Mouse (Mus musculus): Measurements from ENCODE around the gene Unk. TPM values are rescaled to one million over a fixed set of nuclear protein-coding genes. Genes with fewer than 3 reads are reported as not detected.

Gene Unk
- polyA plus RNA-seq, 1 experiment from 2014 or later = 33.1 TPM

GRCm38 (mm10) chr11:116059691-116060025, 29.5 kb downstream of the Unk start:
- no peak for ATAC-seq (ENCODE audit: low read depth)
- no peaks in the 10 kb centered on the region for H3K27me3 ChIP-seq
- no peaks in the 10 kb centered on the region for H3K9me3 ChIP-seq
- peaks cover 87% of the 10 kb centered on the region for H3K36me3 ChIP-seq
- no peak overlapping the region for H3K27ac ChIP-seq (replicated peaks)
- H3K9ac ChIP-seq = no peak overlapping the region
- H3K4me2 ChIP-seq = no peak overlapping the region
- no peaks in the 10 kb centered on the region for H3K4me1 ChIP-seq (replicated peaks)
- H3K4me3 ChIP-seq = no peak overlapping the region
- 96% methylated on average over 11 of the region's 11 CpGs for WGBS

GRCm38 (mm10) chr11:116060596-116060995, 30.5 kb downstream of the Unk start:
- Histone ChIP-seq H3K4me3 (no peak overlapping the region), H3K27ac (replicated peaks) (no peak overlapping the region), H3K36me3 (peaks cover 77% of the 10 kb centered on the region), H3K4me1 (replicated peaks) (no peaks in the 10 kb centered on the region), H3K4me2 (no peak overlapping the region), H3K9me3 (no peaks in the 10 kb centered on the region), H3K9ac (no peak overlapping the region), H3K27me3 (no peaks in the 10 kb centered on the region)
- WGBS = 92% methylated on average over 9 of the region's 9 CpGs
- ATAC-seq (ENCODE audit: low read depth) = no peak

GRCm38 (mm10) chr11:116061641-116062415, 31.7 kb downstream of the Unk start:
- ATAC-seq (ENCODE audit: low read depth) = no peak
- Histone ChIP-seq H3K4me3 (no peak overlapping the region), H3K27ac (replicated peaks) (no peak overlapping the region), H3K9me3 (no peaks in the 10 kb centered on the region), H3K27me3 (no peaks in the 10 kb centered on the region), H3K4me2 (no peak overlapping the region), H3K4me1 (replicated peaks) (no peaks in the 10 kb centered on the region), H3K9ac (no peak overlapping the region), H3K36me3 (peaks cover 65% of the 10 kb centered on the region)
- WGBS = 88% methylated on average over 13 of the region's 13 CpGs

- Histone ChIP-seq H3K9ac (no peak overlapping the region), H3K36me3 (peaks cover 58% of the 10 kb centered on the region), H3K4me1 (replicated peaks) (no peaks in the 10 kb centered on the region), H3K9me3 (no peaks in the 10 kb centered on the region), H3K27ac (replicated peaks) (no peak overlapping the region), H3K4me3 (no peak overlapping the region), H3K4me2 (no peak overlapping the region), H3K27me3 (no peaks in the 10 kb centered on the region)
- 58% methylated on average over 8 of the region's 8 CpGs for WGBS
- ATAC-seq (ENCODE audit: low read depth) = no peak
These were observed 32.4 kb downstream of the Unk start for GRCm38 (mm10) chr11:116062521-116062920.

GRCm38 (mm10) chr11:116063562-116063961, 33.4 kb downstream of the Unk start:
- H3K9ac ChIP-seq = no peak overlapping the region
- H3K36me3 ChIP-seq = peaks cover 48% of the 10 kb centered on the region
- no peaks in the 10 kb centered on the region for H3K9me3 ChIP-seq
- H3K4me2 ChIP-seq = no peak overlapping the region
- WGBS = 62% methylated on average over 13 of the region's 13 CpGs
- H3K27me3 ChIP-seq = no peaks in the 10 kb centered on the region
- no peaks in the 10 kb centered on the region for H3K4me1 ChIP-seq (replicated peaks)
- H3K4me3 ChIP-seq = no peak overlapping the region
- H3K27ac ChIP-seq (replicated peaks) = no peak overlapping the region
- ATAC-seq (ENCODE audit: low read depth) = no peak

- 66% methylated on average over 23 of the region's 23 CpGs for WGBS
- H3K4me3 ChIP-seq = no peak overlapping the region
- H3K36me3 ChIP-seq = peaks cover 40% of the 10 kb centered on the region
- H3K27ac ChIP-seq (replicated peaks) = no peak overlapping the region
- no peaks in the 10 kb centered on the region for H3K4me1 ChIP-seq (replicated peaks)
- ATAC-seq (ENCODE audit: low read depth) = no peak
- H3K9ac ChIP-seq = no peak overlapping the region
- no peaks in the 10 kb centered on the region for H3K9me3 ChIP-seq
- no peak overlapping the region for H3K4me2 ChIP-seq
- H3K27me3 ChIP-seq = no peaks in the 10 kb centered on the region
These were observed 34.2 kb downstream of the Unk start for GRCm38 (mm10) chr11:116064187-116064867.

GRCm38 (mm10) chr11:116065345-116065744, 35.2 kb downstream of the Unk start:
- ATAC-seq (ENCODE audit: low read depth) = no peak
- Histone ChIP-seq H3K36me3 (peaks cover 30% of the 10 kb centered on the region), H3K27ac (replicated peaks) (no peak overlapping the region), H3K4me1 (replicated peaks) (no peaks in the 10 kb centered on the region), H3K9me3 (no peaks in the 10 kb centered on the region), H3K27me3 (no peaks in the 10 kb centered on the region), H3K4me3 (no peak overlapping the region), H3K9ac (no peak overlapping the region), H3K4me2 (no peak overlapping the region)
- 84% methylated on average over 12 of the region's 12 CpGs for WGBS

- 61% methylated on average over 5 of the region's 5 CpGs for WGBS
- no peak for ATAC-seq (ENCODE audit: low read depth)
These were observed 41.4 kb downstream of the Unk start for GRCm38 (mm10) chr11:116071510-116071909.

GRCm38 (mm10) chr11:116072608-116073007, 42.5 kb downstream of the Unk start:
- no peak overlapping the region for H3K27ac ChIP-seq (replicated peaks)
- H3K4me3 ChIP-seq = no peak overlapping the region
- H3K9ac ChIP-seq = no peak overlapping the region
- no peaks in the 10 kb centered on the region for H3K36me3 ChIP-seq
- no peaks in the 10 kb centered on the region for H3K9me3 ChIP-seq
- H3K4me1 ChIP-seq (replicated peaks) = peaks cover 7% of the 10 kb centered on the region; the same call in 1 of the 2 replicates
- no peaks in the 10 kb centered on the region for H3K27me3 ChIP-seq
- no peak for ATAC-seq (ENCODE audit: low read depth)
- no peak overlapping the region for H3K4me2 ChIP-seq
- 86% methylated on average over 3 of the region's 3 CpGs for WGBS

More at GRCm38 (mm10) chr11:116071510-116071909, 41.4 kb downstream of the Unk start:
- no peaks in the 10 kb centered on the region for H3K36me3 ChIP-seq
- H3K9ac ChIP-seq = no peak overlapping the region
- H3K27me3 ChIP-seq = no peaks in the 10 kb centered on the region
- H3K4me2 ChIP-seq = no peak overlapping the region
- no peaks in the 10 kb centered on the region for H3K4me1 ChIP-seq (replicated peaks)
- no peaks in the 10 kb centered on the region for H3K9me3 ChIP-seq
- no peak overlapping the region for H3K27ac ChIP-seq (replicated peaks)
- H3K4me3 ChIP-seq = no peak overlapping the region

GRCm38 (mm10) chr11:116074436-116074991, 44.4 kb downstream of the Unk start:
- Histone ChIP-seq H3K4me1 (replicated peaks) (peaks cover 23% of the 10 kb centered on the region), H3K4me3 (no peak overlapping the region), H3K27me3 (no peaks in the 10 kb centered on the region), H3K36me3 (peaks cover 9% of the 10 kb centered on the region), H3K4me2 (no peak overlapping the region), H3K9ac (no peak overlapping the region), H3K9me3 (no peaks in the 10 kb centered on the region), H3K27ac (replicated peaks) (no peak overlapping the region)
- ATAC-seq (ENCODE audit: low read depth) = no peak
- 66% methylated on average over 7 of the region's 7 CpGs for WGBS

- Histone ChIP-seq H3K9me3 (no peaks in the 10 kb centered on the region), H3K36me3 (peaks cover 21% of the 10 kb centered on the region), H3K4me2 (no peak overlapping the region), H3K4me1 (replicated peaks) (peaks cover 23% of the 10 kb centered on the region), H3K27me3 (no peaks in the 10 kb centered on the region), H3K4me3 (no peak overlapping the region), H3K27ac (replicated peaks) (no peak overlapping the region), H3K9ac (no peak overlapping the region)
- no peak for ATAC-seq (ENCODE audit: low read depth)
- WGBS = 55% methylated on average over 20 of the region's 20 CpGs
These were observed 45.6 kb downstream of the Unk start for GRCm38 (mm10) chr11:116075539-116076265.

- Histone ChIP-seq H3K27me3 (no peaks in the 10 kb centered on the region), H3K27ac (replicated peaks) (no peak overlapping the region), H3K9me3 (no peaks in the 10 kb centered on the region), H3K4me1 (replicated peaks) (peaks cover 23% of the 10 kb centered on the region), H3K4me2 (no peak overlapping the region), H3K36me3 (peaks cover 26% of the 10 kb centered on the region), H3K4me3 (no peak overlapping the region), H3K9ac (no peak overlapping the region)
- 73% methylated on average over 7 of the region's 7 CpGs for WGBS
- ATAC-seq (ENCODE audit: low read depth) = no peak
These were observed 46.1 kb downstream of the Unk start for GRCm38 (mm10) chr11:116076266-116076540.

Data from neural tube, embryonic 13.5 days (tissue).